Mouse (Mus musculus) kidney, adult 2 months (tissue): ENCODE results near the gene Fam20c.

Experiments
- CTCF ChIP-seq: fragments of 200-500 bp; conservative IDR thresholded peaks from 2 replicates; pipeline ENCODE4 v1.5.1; 2011; ENCODE audit warnings: low read depth, mild to moderate bottlenecking, control low read depth, low read length, moderate library complexity, mixed read lengths; ENCODE audit not compliant: insufficient read depth, insufficient read length
- POLR2A ChIP-seq: fragments of 200-500 bp; IDR thresholded peaks from one replicate; pipeline ENCODE4 v1.6.1; 2011; ENCODE audit warnings: low read depth, low read length, control low read depth

DNA sequence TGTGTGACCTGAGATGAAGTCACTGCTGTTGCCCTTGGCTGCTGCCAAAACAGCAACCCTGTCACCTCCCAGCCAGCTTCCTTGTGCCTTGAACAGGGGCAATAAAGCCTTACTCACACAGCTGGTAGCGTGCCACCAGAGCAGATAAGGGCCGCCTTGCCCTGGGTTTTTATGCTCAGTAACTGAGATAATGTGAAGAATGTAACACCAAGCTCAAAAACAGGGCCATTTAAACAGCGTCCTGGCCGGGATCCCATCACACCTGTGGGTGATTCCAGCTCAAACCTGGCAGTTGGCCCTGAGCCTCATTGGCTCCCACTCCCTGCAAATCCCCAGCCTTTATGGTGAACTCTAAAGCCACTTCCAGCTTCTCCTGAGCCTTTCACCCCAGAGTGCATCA is 92.2 kb downstream of the Fam20c start:
- no peak for TF ChIP-seq CTCF
- TF ChIP-seq POLR2A = no peak
